Mouse (Mus musculus): Measurements from ENCODE around the gene Psme2b. TPM values are rescaled to one million over a fixed set of nuclear protein-coding genes. Genes with fewer than 3 reads are reported as not detected.
"Not testable (repeated sequence)": the region's sequence is repeated elsewhere in the genome, so short reads cannot be mapped to it uniquely, and the experiment has no call there.

Psme2b gene
- total RNA-seq (2017): 18.5 and 32.5 TPM in 2 replicates

DNA sequence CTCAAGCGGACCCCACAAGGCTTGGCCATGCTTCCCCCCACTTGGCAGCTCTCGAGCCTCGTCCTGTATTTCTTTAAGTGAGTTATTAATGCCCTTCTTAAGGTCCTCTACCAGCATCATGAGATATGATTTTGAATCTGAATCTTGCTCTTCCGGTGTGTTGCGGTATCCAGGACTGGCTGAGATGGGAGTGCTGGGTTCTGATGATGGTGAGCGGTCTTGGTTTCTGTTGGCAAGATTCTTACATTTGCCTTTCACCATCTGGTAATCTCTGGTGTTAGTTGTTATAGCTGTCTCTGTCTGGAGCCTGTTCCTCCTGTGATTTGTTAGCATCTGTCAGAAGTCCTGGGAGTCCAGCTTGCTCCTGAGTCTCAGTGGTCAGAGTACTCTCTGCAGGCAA is at the start of gene Psme2b:
TSS of gene Psme2b (minus strand) at position 101 of the 400 bp plus-strand sequence.
- not testable (repeated sequence) for ATAC-seq (replicated peaks in 1 of 2; ENCODE audit: insufficient read depth in 1 of 2, low FRiP score in 2 of 2, low TSS enrichment in 1 of 2, low read depth in 1 of 2, poor library complexity in 2 of 2, severe bottlenecking in 2 of 2)

DNA sequence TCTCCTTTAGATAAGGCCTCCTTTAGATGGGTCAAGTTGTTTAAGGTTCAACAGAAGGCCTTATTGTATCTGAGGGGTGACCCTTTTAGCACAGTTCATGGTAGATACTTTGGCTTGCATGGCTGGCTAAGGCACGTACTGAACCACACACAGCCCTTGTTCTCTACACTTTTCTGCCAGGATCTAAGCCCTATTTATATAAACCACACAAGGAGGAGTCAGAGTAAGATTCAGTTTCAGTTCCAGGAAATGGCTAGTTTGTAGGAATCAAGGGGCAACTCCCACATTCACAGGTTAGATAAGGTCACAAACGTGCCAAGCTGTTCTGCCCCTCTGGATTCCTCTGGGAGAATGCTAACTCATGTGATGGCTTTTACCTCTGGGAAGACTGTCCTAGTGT is 48.0 kb upstream of the Psme2b start, which contains the start of gene Tgtp1:
TSS of gene Tgtp1 (minus strand) at position 155 of the 400 bp plus-strand sequence.
- peak; percentile 44 to 62 for ATAC-seq (replicated peaks in 1 of 2; ENCODE audit: insufficient read depth in 1 of 2, low FRiP score in 2 of 2, low TSS enrichment in 1 of 2, low read depth in 1 of 2, poor library complexity in 2 of 2, severe bottlenecking in 2 of 2)

DNA sequence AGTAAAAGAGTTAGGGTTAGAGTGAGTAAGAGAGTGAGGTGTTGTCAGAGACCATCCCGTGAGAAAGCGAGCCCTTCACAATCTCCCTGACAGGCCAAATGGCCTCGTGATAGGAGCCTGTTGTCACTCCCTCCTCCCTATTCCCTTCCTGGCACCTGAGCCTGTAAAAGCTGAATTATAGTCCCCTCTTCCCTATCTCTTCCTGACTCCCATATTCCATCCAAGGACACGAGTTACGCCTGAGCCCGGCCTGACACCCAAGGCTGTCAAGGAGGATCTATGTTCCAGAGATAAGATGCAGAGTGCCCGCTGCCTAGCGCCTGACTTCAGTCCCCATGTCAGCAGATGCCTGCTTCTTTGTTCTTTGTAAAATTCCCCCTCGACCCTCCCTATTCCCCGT is 47.3 kb upstream of the Psme2b start:
- not testable (repeated sequence) for ATAC-seq (replicated peaks in 1 of 2; ENCODE audit: insufficient read depth in 1 of 2, low FRiP score in 2 of 2, low TSS enrichment in 1 of 2, low read depth in 1 of 2, poor library complexity in 2 of 2, severe bottlenecking in 2 of 2)

DNA sequence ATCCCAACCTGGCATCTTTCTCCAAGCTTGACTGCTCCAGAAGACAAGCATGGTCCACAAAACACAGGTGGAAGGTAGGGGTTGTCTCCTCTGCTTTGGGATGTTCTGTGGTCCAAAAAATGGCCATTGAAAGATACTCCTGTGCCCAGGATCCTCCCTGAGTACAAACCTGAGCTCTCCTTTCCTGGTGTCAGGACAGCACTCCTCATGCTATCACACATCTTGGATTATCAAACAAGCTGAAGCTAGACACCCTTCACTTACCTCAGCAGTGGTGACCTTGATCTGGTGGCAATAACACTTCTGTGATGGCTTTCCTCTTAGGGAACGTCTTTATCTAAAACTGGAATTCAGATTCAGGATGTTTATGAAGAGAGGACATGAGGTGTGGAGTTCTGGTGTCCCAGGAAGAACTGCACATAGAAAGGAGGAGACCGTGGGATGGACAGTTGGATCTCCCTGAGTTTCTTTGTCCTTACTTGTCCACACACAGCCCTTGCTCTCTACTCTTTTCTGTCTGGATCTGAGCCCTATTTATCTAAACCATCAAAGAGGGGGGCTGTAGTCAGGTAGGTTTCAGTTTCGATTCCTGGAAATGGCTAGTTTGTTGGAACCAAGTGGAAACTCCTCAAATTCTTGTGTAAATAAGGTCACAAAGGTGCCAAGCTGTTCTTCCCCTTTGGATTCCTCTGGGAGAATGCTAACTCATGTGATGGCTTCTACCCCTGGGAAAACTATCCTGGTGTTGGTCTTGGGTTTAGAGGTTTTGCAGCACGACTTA is 45.9 kb upstream of the Psme2b start, which contains the start of gene Gm12185:
TSS of gene Gm12185 (minus strand) at position 487 of the 781 bp plus-strand sequence.
- not testable (repeated sequence) for ATAC-seq (replicated peaks in 1 of 2; ENCODE audit: insufficient read depth in 1 of 2, low FRiP score in 2 of 2, low TSS enrichment in 1 of 2, low read depth in 1 of 2, poor library complexity in 2 of 2, severe bottlenecking in 2 of 2)

DNA sequence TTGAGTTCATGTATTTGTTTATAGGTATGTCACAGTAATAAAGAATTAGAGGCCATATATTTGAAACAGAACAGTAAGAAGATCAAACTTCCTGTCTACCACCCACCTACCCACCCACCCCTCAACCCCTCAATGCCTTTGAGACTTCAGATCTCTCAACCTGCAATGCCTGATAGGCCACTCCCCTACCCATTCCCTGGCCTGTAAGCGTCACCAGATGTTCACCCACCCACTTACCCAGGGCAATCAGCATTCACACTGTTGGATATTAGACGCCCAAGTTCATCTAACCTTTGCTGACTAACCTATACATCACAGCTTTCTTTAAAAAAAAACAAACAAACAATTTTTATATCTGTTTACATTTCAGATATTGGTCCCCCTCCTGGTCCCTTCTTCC is 44.0 kb upstream of the Psme2b start:
- ATAC-seq (replicated peaks in 1 of 2; ENCODE audit: insufficient read depth in 1 of 2, low FRiP score in 2 of 2, low TSS enrichment in 1 of 2, low read depth in 1 of 2, poor library complexity in 2 of 2, severe bottlenecking in 2 of 2): 0 out of 4 replicates have a peak, but pooled peaks of 1 of the 2 experiments have one; percentile 30

DNA sequence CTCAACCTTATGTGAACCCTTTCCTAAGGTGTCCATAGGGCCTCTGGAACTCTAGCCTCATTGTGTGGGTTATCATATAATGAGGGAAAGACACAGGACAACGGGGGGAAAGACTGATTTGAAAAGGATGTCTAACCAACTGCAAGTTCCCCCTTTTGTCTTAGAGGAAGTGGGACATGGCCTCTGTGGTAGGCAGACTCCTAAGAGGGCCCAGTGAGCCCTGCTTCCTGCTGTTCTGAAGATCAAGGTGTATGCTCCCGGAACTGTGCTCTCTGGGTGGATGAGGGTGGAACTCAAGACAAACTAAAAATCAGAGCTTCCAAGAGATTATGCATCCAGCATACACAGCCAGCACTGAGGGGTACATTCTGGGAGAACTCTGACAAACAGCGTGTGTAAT is 42.2 kb upstream of the Psme2b start:
- peak; percentile 67 to 74; a peak in 3 of 4 replicates for ATAC-seq (replicated peaks in 1 of 2; ENCODE audit: insufficient read depth in 1 of 2, low FRiP score in 2 of 2, low TSS enrichment in 1 of 2, low read depth in 1 of 2, poor library complexity in 2 of 2, severe bottlenecking in 2 of 2)

DNA sequence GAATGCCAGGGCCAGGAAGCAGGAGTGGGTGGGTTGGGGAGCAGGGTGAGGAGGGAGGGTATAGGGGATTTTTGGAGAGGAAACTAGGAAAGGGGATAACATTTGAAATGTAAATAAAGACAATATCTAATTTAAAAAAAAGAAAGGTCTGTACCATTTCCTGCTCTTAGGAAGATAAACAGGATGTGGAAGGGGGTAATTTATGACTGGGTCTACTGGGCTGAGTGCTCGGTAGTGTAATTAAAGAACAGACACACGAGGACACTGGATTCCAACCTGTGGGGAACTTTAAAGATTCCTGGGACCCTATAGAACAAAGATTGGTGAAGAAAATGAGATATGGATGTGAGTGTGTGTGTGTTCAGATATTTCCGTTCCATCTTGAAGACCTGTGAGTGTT is 36.9 kb upstream of the Psme2b start:
- ATAC-seq (replicated peaks in 1 of 2; ENCODE audit: insufficient read depth in 1 of 2, low FRiP score in 2 of 2, low TSS enrichment in 1 of 2, low read depth in 1 of 2, poor library complexity in 2 of 2, severe bottlenecking in 2 of 2): not testable (repeated sequence)

DNA sequence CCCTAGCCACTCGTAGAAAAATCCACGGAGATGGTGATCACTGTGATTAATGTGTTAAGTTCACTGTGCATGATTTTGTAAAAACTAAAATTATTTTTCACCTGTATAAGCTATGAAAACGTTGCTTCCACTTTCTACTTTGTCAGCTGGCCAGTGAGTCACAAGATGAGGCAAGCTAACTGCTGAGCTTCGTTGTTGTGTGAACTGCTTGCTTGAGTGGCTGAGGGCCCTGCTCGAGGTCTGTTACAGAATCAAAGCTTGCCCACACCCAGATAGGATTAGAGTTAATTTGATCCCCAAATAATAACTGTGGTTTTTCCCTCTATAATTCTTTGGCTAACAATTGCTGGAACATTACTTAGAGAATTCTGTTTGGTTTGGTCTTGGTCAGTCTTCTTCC is 34.1 kb upstream of the Psme2b start:
- ATAC-seq (replicated peaks in 1 of 2; ENCODE audit: insufficient read depth in 1 of 2, low FRiP score in 2 of 2, low TSS enrichment in 1 of 2, low read depth in 1 of 2, poor library complexity in 2 of 2, severe bottlenecking in 2 of 2): not testable (repeated sequence)

DNA sequence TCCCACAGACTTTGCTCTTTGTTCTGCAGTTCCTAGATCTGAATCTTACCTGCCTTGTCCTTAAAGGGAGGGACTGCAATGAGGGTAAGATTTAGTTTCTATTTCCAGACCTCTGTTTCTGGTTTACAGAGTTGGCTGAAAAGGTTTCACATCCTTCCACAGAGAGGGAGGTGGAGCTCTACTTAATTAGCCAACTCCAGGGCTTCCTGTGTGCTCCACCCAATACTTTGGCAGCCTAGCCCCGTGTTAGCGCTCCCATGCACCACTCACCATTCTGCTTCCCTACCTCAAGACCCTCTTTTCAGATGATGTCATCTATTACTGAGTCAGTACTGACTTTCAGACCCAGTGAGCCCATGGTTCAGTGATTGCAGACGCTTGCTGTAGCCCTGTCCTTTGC is 33.3 kb upstream of the Psme2b start, which contains the start of gene 9930111J21Rik1:
TSS of gene 9930111J21Rik1 (minus strand) at position 148 of the 400 bp plus-strand sequence.
- peak; percentile 56 to 59 for ATAC-seq (replicated peaks in 1 of 2; ENCODE audit: insufficient read depth in 1 of 2, low FRiP score in 2 of 2, low TSS enrichment in 1 of 2, low read depth in 1 of 2, poor library complexity in 2 of 2, severe bottlenecking in 2 of 2)

DNA sequence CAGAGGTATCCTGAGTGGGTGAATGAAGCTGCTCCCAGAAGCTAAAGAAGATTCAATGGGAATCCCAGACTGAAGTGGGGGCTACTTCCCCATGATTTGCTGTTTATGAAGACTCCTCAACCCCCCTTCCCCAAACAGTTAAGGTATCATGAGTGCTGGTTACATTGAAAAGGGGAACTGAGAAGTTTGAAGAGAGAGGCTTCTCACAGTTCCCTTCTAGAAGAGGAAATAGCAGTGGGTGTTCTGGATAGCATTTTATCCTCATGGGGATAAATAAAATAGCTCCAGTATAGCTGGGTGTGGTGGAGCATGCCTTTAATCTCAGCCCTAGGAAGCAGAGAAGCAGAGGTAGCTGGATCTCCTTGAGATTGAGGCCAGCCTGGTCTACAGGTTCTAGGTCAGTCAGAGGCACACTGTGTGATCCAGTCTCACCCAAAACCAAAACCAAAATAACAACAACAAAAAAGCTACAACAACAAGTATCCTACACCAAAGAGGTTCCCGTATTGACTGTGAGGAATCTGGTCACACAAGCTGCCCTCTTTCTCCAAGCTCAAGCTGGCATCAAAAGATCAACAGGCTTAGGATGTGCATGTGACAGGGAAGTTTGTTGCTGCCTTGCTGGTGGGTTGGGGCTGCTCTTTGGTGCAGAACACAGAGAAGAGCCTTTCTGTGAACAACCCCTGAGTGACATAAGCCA is 32.4 kb upstream of the Psme2b start, which contains the start of gene Olfr56:
TSS of gene Olfr56 (plus strand) at position 650 of the 700 bp plus-strand sequence.
- peak; percentile 84 to 88 for ATAC-seq (replicated peaks in 1 of 2; ENCODE audit: insufficient read depth in 1 of 2, low FRiP score in 2 of 2, low TSS enrichment in 1 of 2, low read depth in 1 of 2, poor library complexity in 2 of 2, severe bottlenecking in 2 of 2)

DNA sequence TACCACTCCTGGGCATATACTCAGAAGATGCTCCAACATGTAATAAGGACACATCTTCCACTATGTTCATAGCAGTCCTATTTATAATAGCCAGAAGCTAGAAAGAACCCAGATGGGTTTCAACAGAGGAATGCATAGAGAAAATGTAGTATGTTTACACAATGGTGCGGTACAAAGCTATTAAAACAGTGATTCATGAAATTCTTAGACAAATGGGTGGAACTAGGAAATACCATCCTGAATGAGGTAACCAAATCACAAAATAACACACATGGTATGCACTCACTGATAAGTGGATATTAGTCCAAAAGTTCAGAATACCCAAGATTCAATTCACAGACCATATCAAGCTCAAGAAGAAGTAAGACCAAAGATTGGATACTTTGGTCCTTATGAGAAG is 28.7 kb upstream of the Psme2b start:
- ATAC-seq (replicated peaks in 1 of 2; ENCODE audit: insufficient read depth in 1 of 2, low FRiP score in 2 of 2, low TSS enrichment in 1 of 2, low read depth in 1 of 2, poor library complexity in 2 of 2, severe bottlenecking in 2 of 2): not testable (repeated sequence)

DNA sequence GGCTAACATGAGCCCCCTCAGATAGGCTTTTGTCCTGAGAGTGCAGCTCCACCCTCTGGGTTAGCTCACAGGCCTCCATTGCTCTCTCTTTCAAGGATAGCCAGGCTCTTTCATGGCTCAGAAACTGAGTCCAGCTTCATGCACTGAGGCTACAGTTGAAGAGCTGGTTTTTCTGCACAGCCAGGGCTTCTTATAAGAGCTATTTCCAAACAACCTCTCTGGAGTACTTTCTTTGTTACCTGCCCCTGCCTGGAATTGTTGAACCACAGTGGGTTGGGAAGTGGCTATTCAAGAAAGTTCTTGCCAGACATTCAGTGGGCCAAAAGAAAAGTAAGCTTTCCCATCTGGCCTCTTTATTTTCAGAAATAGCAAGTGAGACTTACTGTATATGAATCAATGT is 6.7 kb downstream of the Psme2b start:
- ATAC-seq (replicated peaks in 1 of 2; ENCODE audit: insufficient read depth in 1 of 2, low FRiP score in 2 of 2, low TSS enrichment in 1 of 2, low read depth in 1 of 2, poor library complexity in 2 of 2, severe bottlenecking in 2 of 2): not testable (repeated sequence)

DNA sequence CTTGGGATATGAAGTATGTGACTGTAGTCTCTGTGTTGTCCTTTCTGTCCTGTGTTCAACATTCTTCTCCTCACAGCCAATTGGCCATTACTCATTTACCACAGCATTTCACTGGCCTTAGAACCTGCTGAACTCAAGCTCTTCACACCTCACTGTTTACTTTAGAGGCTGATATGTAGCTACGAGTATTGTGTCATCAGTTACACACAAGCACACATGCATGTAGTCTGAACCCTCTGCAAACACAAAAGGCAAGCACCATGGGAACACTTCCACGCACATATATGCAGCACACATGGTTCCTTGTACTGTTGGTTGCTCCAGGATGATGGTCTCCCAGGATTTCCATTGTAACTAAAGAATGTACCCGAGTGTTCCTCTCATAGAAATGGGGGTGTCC is 10.7 kb downstream of the Psme2b start:
- ATAC-seq (replicated peaks in 1 of 2; ENCODE audit: insufficient read depth in 1 of 2, low FRiP score in 2 of 2, low TSS enrichment in 1 of 2, low read depth in 1 of 2, poor library complexity in 2 of 2, severe bottlenecking in 2 of 2): not testable (repeated sequence)

DNA sequence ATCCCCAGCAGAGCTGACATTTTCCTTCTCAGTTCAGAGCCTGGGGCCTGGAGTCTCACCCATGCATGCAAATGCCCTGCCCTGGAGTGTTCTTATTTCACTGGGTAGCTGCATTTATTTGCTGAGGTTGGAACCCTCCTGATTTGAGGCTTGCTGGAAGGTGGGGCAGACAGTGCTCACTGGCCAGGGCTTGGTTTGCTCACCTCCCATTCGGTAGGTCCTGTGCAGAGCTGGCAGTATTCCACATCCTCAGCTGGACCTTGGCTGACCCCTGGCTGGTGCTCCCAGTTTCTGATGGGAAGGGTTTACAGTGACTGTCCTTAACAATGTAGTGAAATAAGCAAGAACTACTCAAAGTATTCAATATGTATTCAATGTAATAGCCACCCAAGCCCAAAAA is 12.1 kb downstream of the Psme2b start:
- not testable (repeated sequence) for ATAC-seq (replicated peaks in 1 of 2; ENCODE audit: insufficient read depth in 1 of 2, low FRiP score in 2 of 2, low TSS enrichment in 1 of 2, low read depth in 1 of 2, poor library complexity in 2 of 2, severe bottlenecking in 2 of 2)

DNA sequence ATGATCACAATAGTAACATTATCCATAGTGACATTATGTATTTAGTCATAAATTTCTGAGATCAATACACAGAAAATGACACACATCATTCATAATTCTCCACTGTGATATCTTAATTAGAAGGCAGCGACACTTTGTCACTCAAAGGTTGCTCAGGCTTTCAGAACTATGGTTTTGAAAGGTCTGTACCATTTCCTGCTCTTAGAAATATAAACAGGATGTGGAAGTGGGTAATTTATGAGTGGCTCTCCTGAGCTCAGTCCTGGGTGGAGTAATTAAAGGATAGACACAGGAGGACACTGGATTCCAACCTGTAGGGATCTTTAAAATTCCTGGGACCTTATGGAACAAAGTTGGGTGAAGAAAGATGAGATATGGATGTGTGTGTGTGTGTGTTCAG is 12.6 kb downstream of the Psme2b start:
- peak in 1 of 2 experiments; percentile 29; a peak in 1 of 4 replicates for ATAC-seq (replicated peaks in 1 of 2; ENCODE audit: insufficient read depth in 1 of 2, low FRiP score in 2 of 2, low TSS enrichment in 1 of 2, low read depth in 1 of 2, poor library complexity in 2 of 2, severe bottlenecking in 2 of 2)

DNA sequence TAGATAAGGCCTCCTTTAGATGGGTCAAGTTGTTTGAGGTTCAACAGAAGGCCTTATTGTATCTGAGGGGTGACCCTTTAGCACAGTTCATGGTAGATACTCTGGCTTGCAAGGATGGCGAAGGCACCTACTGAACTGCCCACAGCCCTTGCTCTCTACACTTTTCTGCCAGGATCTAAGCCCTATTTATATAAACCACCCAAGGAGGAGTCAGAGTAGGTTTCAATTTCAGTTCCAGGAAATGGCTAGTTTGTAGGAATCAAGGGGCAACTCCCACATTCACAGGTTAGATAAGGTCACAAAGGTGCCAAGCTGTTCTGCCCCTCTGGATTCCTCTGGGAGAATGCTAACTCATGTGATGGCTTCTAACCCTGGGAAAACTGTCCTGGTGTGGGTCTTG is 17.9 kb downstream of the Psme2b start:
- not testable (repeated sequence) for ATAC-seq (replicated peaks in 1 of 2; ENCODE audit: insufficient read depth in 1 of 2, low FRiP score in 2 of 2, low TSS enrichment in 1 of 2, low read depth in 1 of 2, poor library complexity in 2 of 2, severe bottlenecking in 2 of 2)

DNA sequence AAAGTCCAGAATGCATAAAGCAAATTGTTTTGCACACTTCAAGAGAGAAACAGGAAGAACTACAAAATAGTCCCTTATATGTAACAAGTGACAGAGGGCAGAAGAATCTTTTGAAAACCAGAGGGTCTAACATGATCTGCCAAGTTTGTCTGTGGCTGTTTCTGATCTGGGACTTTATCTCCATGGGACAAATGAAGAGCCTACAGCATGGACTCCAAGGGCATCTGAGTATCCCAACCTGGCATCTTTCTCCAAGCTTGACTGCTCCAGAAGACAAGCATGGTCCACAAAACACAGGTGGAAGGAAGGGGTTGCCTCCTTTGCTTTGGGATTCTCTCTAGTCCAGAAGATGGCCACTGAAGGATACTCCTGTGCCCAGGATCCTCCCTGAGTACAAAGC is 19.6 kb downstream of the Psme2b start:
- ATAC-seq (replicated peaks in 1 of 2; ENCODE audit: insufficient read depth in 1 of 2, low FRiP score in 2 of 2, low TSS enrichment in 1 of 2, low read depth in 1 of 2, poor library complexity in 2 of 2, severe bottlenecking in 2 of 2): not testable (repeated sequence)

DNA sequence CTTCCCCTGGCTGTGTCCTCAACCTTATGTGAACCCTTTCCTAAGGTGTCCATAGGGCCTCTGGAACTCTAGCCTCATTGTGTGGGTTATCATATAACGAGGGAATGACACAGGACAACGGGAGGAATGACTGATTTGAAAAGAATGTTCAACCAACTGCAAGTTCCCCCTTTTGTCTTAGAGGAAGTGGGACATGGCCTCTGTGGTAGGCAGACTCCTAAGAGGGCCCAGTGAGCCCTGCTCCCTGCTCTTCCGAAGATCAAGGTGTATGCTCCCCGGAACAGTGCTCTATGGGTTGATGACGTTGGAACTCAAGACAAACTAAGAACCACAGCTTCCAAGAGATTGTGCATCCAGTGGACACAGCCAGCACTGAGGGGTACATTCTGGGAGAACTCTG is 22.2 kb downstream of the Psme2b start:
- ATAC-seq (replicated peaks in 1 of 2; ENCODE audit: insufficient read depth in 1 of 2, low FRiP score in 2 of 2, low TSS enrichment in 1 of 2, low read depth in 1 of 2, poor library complexity in 2 of 2, severe bottlenecking in 2 of 2): peak; percentile 48 to 61; a peak in 3 of 4 replicates
